ENCODE assay signal across 21 mouse cellular contexts in the genomic region with DNA sequence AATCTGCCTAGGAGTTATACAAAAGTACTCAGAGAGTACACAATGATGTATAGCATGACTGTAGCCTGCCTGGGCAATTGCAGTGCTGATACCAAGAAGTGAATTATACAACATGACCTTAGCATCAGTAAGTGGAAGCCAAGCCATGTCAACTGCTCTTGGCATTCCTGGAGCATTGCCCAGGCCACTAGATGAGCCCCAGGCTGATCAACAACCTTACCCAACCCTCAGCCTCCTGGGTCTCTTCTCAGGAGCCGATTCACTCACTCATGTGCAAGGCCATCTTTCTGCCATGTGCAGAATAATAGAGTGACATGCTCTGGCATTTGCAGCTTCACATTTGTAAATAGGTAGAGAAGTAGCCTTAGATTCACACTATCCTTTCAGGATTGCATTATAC. TPM values are rescaled to one million over a fixed set of nuclear protein-coding genes. Genes with fewer than 3 reads are reported as not detected.
A peak's percentile ranks its signal among the peaks of the same experiment; 100 is the strongest.
DNase-seq lines count a peak whose midpoint lies in the region; ATAC-seq and TF ChIP-seq lines count a peak whose summit lies in the region.
"Had no signal": no experiment of that assay in that cellular context is flagged by ENCODE, and none has a peak within 500 bp of the region (broad histone marks: within the 10 kb centered on the region; RNA-seq: fewer than 3 reads in every experiment).

No protein-coding gene starts in this region.

- no peak overlapping the region for H3K9ac ChIP-seq in heart, embryonic 12.5 days
- H3K9ac ChIP-seq in lung, postnatal 0 days (replicated peaks; ENCODE audit: low read depth): no peak overlapping the region
- H3K9ac ChIP-seq: embryonic facial prominence, embryonic 15.5 days; hindbrain, embryonic 13.5 days had no signal

- H3K9me3 ChIP-seq in heart, embryonic 12.5 days (replicated peaks): no peaks in the 10 kb centered on the region
- H3K9me3 ChIP-seq in lung, postnatal 0 days (ENCODE audit: low read length): no peaks in the 10 kb centered on the region
- H3K9me3 ChIP-seq: embryonic facial prominence, embryonic 15.5 days; hindbrain, embryonic 13.5 days had no signal

- no peak for TF ChIP-seq POLR2A in lung, adult 2 months (IDR thresholded peaks at IDR 0.05; ENCODE audit: borderline replicate concordance, extremely low read depth, low read depth, low read length)

- H3K36me3 ChIP-seq in heart, embryonic 12.5 days: no peaks in the 10 kb centered on the region
- H3K36me3 ChIP-seq in lung, postnatal 0 days (ENCODE audit: insufficient read depth, low read length): no peaks in the 10 kb centered on the region
- H3K36me3 ChIP-seq: embryonic facial prominence, embryonic 15.5 days; forebrain, embryonic 10.5 days; hindbrain, embryonic 13.5 days had no signal

- no peak overlapping the region for H3K4me2 ChIP-seq in heart, embryonic 12.5 days
- H3K4me2 ChIP-seq in lung, postnatal 0 days (replicated peaks; ENCODE audit: low read depth, low read length): no peak overlapping the region
- H3K4me2 ChIP-seq: embryonic facial prominence, embryonic 15.5 days; heart, embryonic 11.5 days; hindbrain, embryonic 13.5 days had no signal

- DNase-seq in heart, postnatal 10 days: peak; percentile 6 to 17
- peak; percentile 5 for DNase-seq in lung, adult 2 months
- DNase-seq in lung, postnatal 0 days (ENCODE audit: low spot score): no peak
- DNase-seq in adipocyte (ENCODE audit: low spot score): peak; percentile 4
- DNase-seq in adrenal gland, postnatal 10 days: peak; percentile 57
- DNase-seq in T-cell, adult 2 months (ENCODE audit: low spot score): no peak
- no peak for DNase-seq in gastrocnemius, postnatal 25 days
- DNase-seq: cerebellum, adult 11 months; cerebellum, adult 8-10 months; cerebellum, postnatal 14 days; embryo, embryonic 11 days; gastrocnemius, adult 2 months; gastrocnemius, postnatal 36 days had no signal

- no peak overlapping the region for H3K4me3 ChIP-seq in heart, embryonic 12.5 days
- no peak overlapping the region for H3K4me3 ChIP-seq in lung, adult 2 months (replicated peaks; ENCODE audit: extremely low read depth, low read depth, low read length)
- no peak overlapping the region for H3K4me3 ChIP-seq in lung, postnatal 0 days (ENCODE audit: low read depth, low read length)
- H3K4me3 ChIP-seq: embryonic facial prominence, embryonic 15.5 days; erythroblast, embryonic 14.5 days; forebrain, embryonic 10.5 days; gastrocnemius, adult 2 months; hindbrain, embryonic 13.5 days had no signal

- H3K4me1 ChIP-seq in heart, embryonic 12.5 days (replicated peaks): no peaks in the 10 kb centered on the region
- no peaks in the 10 kb centered on the region for H3K4me1 ChIP-seq in lung, adult 2 months (ENCODE audit: control insufficient read depth, insufficient read depth, low read length)
- no peaks in the 10 kb centered on the region for H3K4me1 ChIP-seq in lung, postnatal 0 days (ENCODE audit: insufficient read depth, low read depth, low read length)
- H3K4me1 ChIP-seq: embryonic facial prominence, embryonic 15.5 days had no signal

- intact Hi-C loops in heart, postnatal 10 days (cut with DNase I): no loop called here

- 81% methylated on average over 1 of the region's 1 CpGs for WGBS in heart, embryonic 12.5 days
- 71% methylated on average over 1 of the region's 1 CpGs for WGBS in lung, adult 2 months
- WGBS in lung, postnatal 0 days: 68% methylated on average over 1 of the region's 1 CpGs

- TF ChIP-seq EP300 in lung, postnatal 0 days (IDR thresholded peaks at IDR 0.05): no peak

- H3K27me3 ChIP-seq in heart, embryonic 12.5 days (replicated peaks): no peaks in the 10 kb centered on the region
- no peaks in the 10 kb centered on the region for H3K27me3 ChIP-seq in lung, postnatal 0 days (replicated peaks; ENCODE audit: insufficient read depth, low read length)
- H3K27me3 ChIP-seq: embryonic facial prominence, embryonic 15.5 days; hindbrain, embryonic 13.5 days had no signal

- no peak overlapping the region for H3K27ac ChIP-seq in heart, embryonic 12.5 days (ENCODE audit: poor library complexity, severe bottlenecking)
- H3K27ac ChIP-seq in lung, postnatal 0 days (ENCODE audit: low read length): no peak overlapping the region
- H3K27ac ChIP-seq: embryonic facial prominence, embryonic 15.5 days; forebrain, embryonic 10.5 days; gastrocnemius, adult 2 months; hindbrain, embryonic 13.5 days; hindbrain, postnatal 0 days had no signal

- no peak for ATAC-seq in heart, embryonic 12.5 days (ENCODE audit: insufficient number of reproducible peaks, low FRiP score)
- no peak for ATAC-seq in lung, postnatal 0 days
- ATAC-seq: forebrain, embryonic 14.5 days had no signal

- no peak for TF ChIP-seq CTCF in lung, adult 2 months (IDR thresholded peaks at IDR 0.05; ENCODE audit: insufficient read depth, low read length)
- no peak for TF ChIP-seq CTCF in lung, postnatal 0 days (IDR thresholded peaks at IDR 0.05)

RNA-seq across cellular contexts. Expression of a gene that starts 24.1 kb away (rescaled TPM):
- 10 to 100 TPM; 26.3 to 28.1 TPM for total RNA-seq in heart, postnatal 10 days (2021)
- 35.3 and 38.2 TPM in 2 replicates for polyA plus RNA-seq in heart, embryonic 12.5 days (2016; fragmentation: Nextera tagmentation; extraction: Ambion mirVana)
- polyA plus RNA-seq in lung, adult 2 months (2012; rRNA removed): 16.1 and 28.1 TPM in 2 replicates
- 20.3 and 21.0 TPM in 2 replicates for polyA plus RNA-seq in lung, postnatal 0 days (2015; fragmentation: Nextera tagmentation; extraction: Ambion mirVana)
- 10 to 100 TPM; 37.6 to 45.6 TPM for total RNA-seq in adrenal gland, postnatal 10 days (2021)
- 10 to 100 TPM; 12.9 to 15.1 TPM for total RNA-seq in gastrocnemius, postnatal 25 days (2021)

Comparison
In these comparisons a context has a peak if more than half of its experiments do, and no peak if none do; other contexts are left out.
1. DNase-seq: peak in heart, postnatal 10 days (2 of 2), lung, adult 2 months (single experiment), adipocyte (single experiment) and adrenal gland, postnatal 10 days (single experiment); none in lung, postnatal 0 days (single experiment), T-cell, adult 2 months (single experiment) and gastrocnemius, postnatal 25 days (single experiment).